Mouse (Mus musculus): ENCODE data around the gene Degs1. TPM values are rescaled to one million over a fixed set of nuclear protein-coding genes. Genes with fewer than 3 reads are reported as not detected.

Gene Degs1
- total and polyA plus RNA-seq, 3 experiments = 50.3 to 54.1 (median 51.0) TPM

- 37% methylated on average over 2 of the region's 2 CpGs for WGBS
- H3K4me3 ChIP-seq = no peak overlapping the region
- DNase-seq = no peak
- H3K9ac ChIP-seq (ENCODE audit: low read depth, low read length) = no peak overlapping the region
- H3K4me1 ChIP-seq (ENCODE audit: control insufficient read depth, insufficient read depth, low read length) = no peaks in the 10 kb centered on the region
- intact Hi-C loops (cut with DNase I) = loop anchor here (10.0 kb wide), 1 partner anchor 115 kb away; the partner anchor contains the start of gene Trp53bp2
- TF ChIP-seq EP300 (IDR thresholded peaks at IDR 0.05; ENCODE audit: insufficient read depth, low read depth, low read length) (no peak), POLR2A (IDR thresholded peaks at IDR 0.05; ENCODE audit: insufficient read depth, low read depth, low read length) (no peak), CTCF (IDR thresholded peaks at IDR 0.05) (no peak)
- H3K79me2 ChIP-seq (replicated peaks; ENCODE audit: control insufficient read depth, insufficient read depth, low read length) = no peaks in the 10 kb centered on the region
- no peaks in the 10 kb centered on the region for H3K36me3 ChIP-seq (ENCODE audit: control insufficient read depth, insufficient read depth, low read length)
- no peak overlapping the region for H3K27ac ChIP-seq
- no peaks in the 10 kb centered on the region for H3K27me3 ChIP-seq (ENCODE audit: control insufficient read depth, insufficient read depth, low read length)
Observed at GRCm38 (mm10) chr1:182289781-182290180, 7.2 kb upstream of the Degs1 start.

- DNase-seq = no peak
- Histone ChIP-seq H3K27ac (no peak overlapping the region), H3K36me3 (ENCODE audit: control insufficient read depth, insufficient read depth, low read length) (no peaks in the 10 kb centered on the region), H3K4me1 (ENCODE audit: control insufficient read depth, insufficient read depth, low read length) (no peaks in the 10 kb centered on the region), H3K4me3 (no peak overlapping the region), H3K9ac (ENCODE audit: low read depth, low read length) (no peak overlapping the region), H3K79me2 (replicated peaks; ENCODE audit: control insufficient read depth, insufficient read depth, low read length) (no peaks in the 10 kb centered on the region), H3K27me3 (ENCODE audit: control insufficient read depth, insufficient read depth, low read length) (no peaks in the 10 kb centered on the region)
- intact Hi-C loops (cut with DNase I) = loop anchor here (10.0 kb wide), 1 partner anchor 116 kb away; the partner anchor contains the start of gene Trp53bp2
- 74% methylated on average over 2 of the region's 2 CpGs for WGBS
- TF ChIP-seq POLR2A (IDR thresholded peaks at IDR 0.05; ENCODE audit: insufficient read depth, low read depth, low read length) = no peak
Observed at GRCm38 (mm10) chr1:182288601-182289000, 6.0 kb upstream of the Degs1 start.

- peak; percentile 22 for TF ChIP-seq CTCF (IDR thresholded peaks at IDR 0.05)
- TF ChIP-seq EP300 (IDR thresholded peaks at IDR 0.05; ENCODE audit: insufficient read depth, low read depth, low read length) = no peak
- 72% methylated on average over 7 of the region's 7 CpGs for WGBS
- H3K36me3 ChIP-seq (ENCODE audit: control insufficient read depth, insufficient read depth, low read length) = no peaks in the 10 kb centered on the region
- no peaks in the 10 kb centered on the region for H3K79me2 ChIP-seq (replicated peaks; ENCODE audit: control insufficient read depth, insufficient read depth, low read length)
- no peaks in the 10 kb centered on the region for H3K27me3 ChIP-seq (ENCODE audit: control insufficient read depth, insufficient read depth, low read length)
- H3K9ac ChIP-seq (ENCODE audit: low read depth, low read length) = no peak overlapping the region
- peaks cover 3% of the 10 kb centered on the region; the same call in 1 of the 2 replicates for H3K4me1 ChIP-seq (ENCODE audit: control insufficient read depth, insufficient read depth, low read length)
- DNase-seq = peak in 1 of 2 experiments; percentile 26
- H3K4me3 ChIP-seq = no peak overlapping the region
- no peak overlapping the region for H3K27ac ChIP-seq
- intact Hi-C loops (cut with DNase I) = loop anchor here (10.0 kb wide), 1 partner anchor 117 kb away; the partner anchor contains the start of gene Trp53bp2
Observed at GRCm38 (mm10) chr1:182287781-182288180, 5.2 kb upstream of the Degs1 start.

- no peaks in the 10 kb centered on the region for H3K27me3 ChIP-seq (ENCODE audit: control insufficient read depth, insufficient read depth, low read length)
- no peak overlapping the region for H3K4me3 ChIP-seq
- no peaks in the 10 kb centered on the region for H3K36me3 ChIP-seq (ENCODE audit: control insufficient read depth, insufficient read depth, low read length)
- no peak for DNase-seq
- H3K4me1 ChIP-seq (ENCODE audit: control insufficient read depth, insufficient read depth, low read length) = peaks cover 7% of the 10 kb centered on the region
- no peak overlapping the region for H3K27ac ChIP-seq
- WGBS = 92% methylated on average over 2 of the region's 2 CpGs
- TF ChIP-seq POLR2A (IDR thresholded peaks at IDR 0.05; ENCODE audit: insufficient read depth, low read depth, low read length) (no peak), EP300 (IDR thresholded peaks at IDR 0.05; ENCODE audit: insufficient read depth, low read depth, low read length) (no peak), CTCF (IDR thresholded peaks at IDR 0.05) (no peak)
- no peak overlapping the region for H3K9ac ChIP-seq (ENCODE audit: low read depth, low read length)
- intact Hi-C loops (cut with DNase I) = loop anchor here (10.0 kb wide), 1 partner anchor 120 kb away; the partner anchor contains the start of gene Trp53bp2
- H3K79me2 ChIP-seq (replicated peaks; ENCODE audit: control insufficient read depth, insufficient read depth, low read length) = no peaks in the 10 kb centered on the region
Observed at GRCm38 (mm10) chr1:182284795-182285194, 2.2 kb upstream of the Degs1 start.

- Histone ChIP-seq H3K27ac (peak overlapping the region; percentile 86; the same call in 1 of the 2 replicates), H3K79me2 (replicated peaks; ENCODE audit: control insufficient read depth, insufficient read depth, low read length) (no peaks in the 10 kb centered on the region), H3K4me1 (ENCODE audit: control insufficient read depth, insufficient read depth, low read length) (peaks cover 7% of the 10 kb centered on the region), H3K9ac (ENCODE audit: low read depth, low read length) (no peak overlapping the region), H3K4me3 (peak overlapping the region; percentile 74), H3K36me3 (ENCODE audit: control insufficient read depth, insufficient read depth, low read length) (peaks cover 2% of the 10 kb centered on the region), H3K27me3 (ENCODE audit: control insufficient read depth, insufficient read depth, low read length) (no peaks in the 10 kb centered on the region)
- DNase-seq = peak; percentile 25
- no peak for TF ChIP-seq POLR2A (IDR thresholded peaks at IDR 0.05; ENCODE audit: insufficient read depth, low read depth, low read length)
- intact Hi-C loops (cut with DNase I) = loop anchor here (2.0 to 10.0 kb wide), 2 partner anchors 58 to 122 kb away; partner anchors contain the start of genes Fbxo28 and Trp53bp2
- WGBS = 37% methylated on average over 7 of the region's 7 CpGs
Observed at GRCm38 (mm10) chr1:182283231-182283630, 627 bp upstream of the Degs1 start.

GRCm38 (mm10) chr1:182281251-182281711 lies 1.3 kb downstream of the Degs1 start:
- peaks cover 4% of the 10 kb centered on the region for H3K36me3 ChIP-seq (ENCODE audit: control insufficient read depth, insufficient read depth, low read length)
- H3K27ac ChIP-seq = peak overlapping the region; percentile 86
- DNase-seq = no peak
- H3K9ac ChIP-seq (ENCODE audit: low read depth, low read length) = no peak overlapping the region
- 0 out of 2 replicates have a peak, but pooled peaks cover 2% of the 10 kb centered on the region for H3K79me2 ChIP-seq (replicated peaks; ENCODE audit: control insufficient read depth, insufficient read depth, low read length)
- 26% methylated on average over 9 of the region's 9 CpGs for WGBS
- TF ChIP-seq POLR2A (IDR thresholded peaks at IDR 0.05; ENCODE audit: insufficient read depth, low read depth, low read length) (no peak), CTCF (IDR thresholded peaks at IDR 0.05) (no peak), EP300 (IDR thresholded peaks at IDR 0.05; ENCODE audit: insufficient read depth, low read depth, low read length) (no peak)
- no peaks in the 10 kb centered on the region for H3K27me3 ChIP-seq (ENCODE audit: control insufficient read depth, insufficient read depth, low read length)
- peak overlapping the region; percentile 74 for H3K4me3 ChIP-seq
- peaks cover 7% of the 10 kb centered on the region for H3K4me1 ChIP-seq (ENCODE audit: control insufficient read depth, insufficient read depth, low read length)
- intact Hi-C loops (cut with DNase I) = loop anchor here (10.0 kb wide), 1 partner anchor 124 kb away; the partner anchor contains the start of gene Trp53bp2

Measured in heart, adult 2 months (tissue).